Mouse (Mus musculus) CH12.LX (cell line): ENCODE data around the gene Rnf183.

Source experiments
- CTCF ChIP-seq, 2 experiments: IDR thresholded peaks in 1 of 2; conservative IDR thresholded peaks in 1 of 2; 2 replicates each; pipeline ENCODE4 v1.5.1; 2011 to 2012; ENCODE audit warnings: low read depth in 2 of 2, low read length in 2 of 2, improper control_type of control experiment in 1 of 2, inconsistent platforms in 1 of 2, mild to moderate bottlenecking in 1 of 2, moderate library complexity in 1 of 2
- EP300 ChIP-seq: IDR thresholded peaks from 2 replicates; pipeline ENCODE4 v1.6.1; 2011; ENCODE audit warnings: low read length, improper control_type of control experiment
- MAZ ChIP-seq: IDR thresholded peaks from 2 replicates; pipeline ENCODE4 v1.6.1; 2012; ENCODE audit warnings: low read depth, mild to moderate bottlenecking, inconsistent platforms, low read length, improper control_type of control experiment, moderate library complexity
- SIN3A ChIP-seq: IDR thresholded peaks from 2 replicates; pipeline ENCODE4 v1.6.1; 2012; ENCODE audit warnings: low read length, improper control_type of control experiment, inconsistent platforms

DNA sequence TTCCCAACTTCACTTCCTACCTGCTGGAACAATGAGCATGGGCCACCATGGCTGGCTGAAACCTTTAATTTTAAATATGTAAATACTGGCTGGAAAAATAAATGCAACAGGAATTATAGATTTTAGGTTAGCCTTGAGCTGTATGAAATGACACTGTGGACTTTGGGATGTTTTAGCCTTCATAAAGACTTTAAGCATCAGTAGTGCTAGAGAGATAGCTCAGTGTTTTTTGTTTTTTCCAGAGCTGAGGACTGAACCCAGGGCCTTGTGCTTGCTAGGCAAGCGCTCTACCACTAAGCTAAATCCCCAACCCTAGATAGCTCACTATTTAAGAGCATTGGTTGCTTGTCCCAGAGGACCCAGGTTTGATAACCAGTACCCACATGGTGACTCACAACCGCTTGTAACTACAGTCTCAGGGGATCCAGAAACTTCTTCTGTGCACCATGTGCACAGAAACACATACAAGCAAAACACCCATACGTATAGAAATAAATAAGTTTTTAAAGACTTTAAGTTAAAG lies 2.3 kb upstream of the Rnf183 start:
- no peak for TF ChIP-seq MAZ
- no peak for TF ChIP-seq EP300
- no peak for TF ChIP-seq CTCF (conservative IDR thresholded peaks at IDR 0.05 in 1 of 2, IDR thresholded peaks at IDR 0.05 in 1 of 2; ENCODE audit: low read depth in 2 of 2, low read length in 2 of 2)
- no peak for TF ChIP-seq SIN3A
